Mouse (Mus musculus): ENCODE results near the gene Tagln2. TPM values are rescaled to one million over a fixed set of nuclear protein-coding genes. Genes with fewer than 3 reads are reported as not detected.

Gene Tagln2
- polyA plus RNA-seq (2015; fragmentation: Nextera tagmentation; extraction: Ambion mirVana) = 52.9 and 55.8 TPM in 2 replicates

- peak within 1 kb of the TSS; percentile 35 for H3K27ac ChIP-seq
- H3K4me1 ChIP-seq = peaks cover 51% of the 10 kb centered on the region
- H3K9me3 ChIP-seq (replicated peaks) = no peaks in the 10 kb centered on the region
- peak; percentile 64 for ATAC-seq
- peak within 1 kb of the TSS; percentile 64 for H3K4me2 ChIP-seq
- H3K4me3 ChIP-seq = peak within 1 kb of the TSS; percentile 42
- H3K27me3 ChIP-seq = peaks cover 38% of the 10 kb centered on the region
- peak within 1 kb of the TSS; percentile 63 for H3K9ac ChIP-seq
- H3K36me3 ChIP-seq (ENCODE audit: poor library complexity, severe bottlenecking) = peaks cover 40% of the 10 kb centered on the region
- 2% methylated on average over 30 of the region's 30 CpGs for WGBS
These were observed at the start of gene Tagln2 for GRCm38 (mm10) chr1:172499765-172500441. Gene Tagln2, plus strand, starts transcription at chr1:172500047.

GRCm38 (mm10) chr1:172450226-172450625, 49.6 kb upstream of the Tagln2 start:
- Histone ChIP-seq H3K4me3 (no peak overlapping the region), H3K27me3 (0 out of 2 replicates have a peak, but pooled peaks cover 3% of the 10 kb centered on the region), H3K9ac (no peak overlapping the region), H3K9me3 (replicated peaks) (no peaks in the 10 kb centered on the region), H3K4me1 (no peaks in the 10 kb centered on the region), H3K36me3 (ENCODE audit: poor library complexity, severe bottlenecking) (no peaks in the 10 kb centered on the region), H3K4me2 (no peak overlapping the region), H3K27ac (no peak overlapping the region)
- 25% methylated on average over 2 of the region's 2 CpGs for WGBS
- ATAC-seq = no peak

GRCm38 (mm10) chr1:172450848-172451470, 48.9 kb upstream of the Tagln2 start:
- no peak for ATAC-seq
- no peaks in the 10 kb centered on the region for H3K4me1 ChIP-seq
- no peak overlapping the region for H3K9ac ChIP-seq
- no peak overlapping the region for H3K4me3 ChIP-seq
- H3K27ac ChIP-seq = no peak overlapping the region
- 0 out of 2 replicates have a peak, but pooled peaks cover 3% of the 10 kb centered on the region for H3K27me3 ChIP-seq
- WGBS = 37% methylated on average over 17 of the region's 17 CpGs
- no peak overlapping the region for H3K4me2 ChIP-seq
- H3K9me3 ChIP-seq (replicated peaks) = no peaks in the 10 kb centered on the region
- H3K36me3 ChIP-seq (ENCODE audit: poor library complexity, severe bottlenecking) = no peaks in the 10 kb centered on the region

- no peak overlapping the region for H3K4me2 ChIP-seq
- H3K9ac ChIP-seq = no peak overlapping the region
- no peak for ATAC-seq
- H3K27ac ChIP-seq = no peak overlapping the region
- no peak overlapping the region for H3K4me3 ChIP-seq
- no peaks in the 10 kb centered on the region for H3K4me1 ChIP-seq
- H3K36me3 ChIP-seq (ENCODE audit: poor library complexity, severe bottlenecking) = no peaks in the 10 kb centered on the region
- 0 out of 2 replicates have a peak, but pooled peaks cover 3% of the 10 kb centered on the region for H3K27me3 ChIP-seq
- 84% methylated on average over 2 of the region's 2 CpGs for WGBS
- no peaks in the 10 kb centered on the region for H3K9me3 ChIP-seq (replicated peaks)
These were observed 46.9 kb upstream of the Tagln2 start for GRCm38 (mm10) chr1:172452911-172453310.

- no peaks in the 10 kb centered on the region for H3K36me3 ChIP-seq (ENCODE audit: poor library complexity, severe bottlenecking)
- H3K4me1 ChIP-seq = no peaks in the 10 kb centered on the region
- WGBS = 91% methylated on average over 2 of the region's 2 CpGs
- H3K27me3 ChIP-seq = 0 out of 2 replicates have a peak, but pooled peaks cover 3% of the 10 kb centered on the region
- no peak for ATAC-seq
- no peak overlapping the region for H3K9ac ChIP-seq
- no peak overlapping the region for H3K4me2 ChIP-seq
- H3K27ac ChIP-seq = no peak overlapping the region
- no peaks in the 10 kb centered on the region for H3K9me3 ChIP-seq (replicated peaks)
- no peak overlapping the region for H3K4me3 ChIP-seq
These were observed 46.0 kb upstream of the Tagln2 start for GRCm38 (mm10) chr1:172453810-172454209.

- no peak overlapping the region for H3K4me3 ChIP-seq
- no peak overlapping the region for H3K9ac ChIP-seq
- no peaks in the 10 kb centered on the region for H3K36me3 ChIP-seq (ENCODE audit: poor library complexity, severe bottlenecking)
- H3K4me2 ChIP-seq = no peak overlapping the region
- no peak for ATAC-seq
- WGBS = 12% methylated on average over 4 of the region's 4 CpGs
- no peak overlapping the region for H3K27ac ChIP-seq
- 0 out of 2 replicates have a peak, but pooled peaks cover 3% of the 10 kb centered on the region for H3K27me3 ChIP-seq
- no peaks in the 10 kb centered on the region for H3K9me3 ChIP-seq (replicated peaks)
- no peaks in the 10 kb centered on the region for H3K4me1 ChIP-seq
These were observed 44.4 kb upstream of the Tagln2 start for GRCm38 (mm10) chr1:172455416-172455815.

- 70% methylated on average over 7 of the region's 7 CpGs for WGBS
- Histone ChIP-seq H3K36me3 (ENCODE audit: poor library complexity, severe bottlenecking) (no peaks in the 10 kb centered on the region), H3K27me3 (no peaks in the 10 kb centered on the region), H3K4me3 (no peak overlapping the region), H3K4me2 (no peak overlapping the region), H3K9me3 (replicated peaks) (no peaks in the 10 kb centered on the region), H3K4me1 (no peaks in the 10 kb centered on the region), H3K9ac (no peak overlapping the region), H3K27ac (no peak overlapping the region)
- ATAC-seq = no peak
These were observed 43.7 kb upstream of the Tagln2 start for GRCm38 (mm10) chr1:172456001-172456677.

GRCm38 (mm10) chr1:172457196-172457595, 42.7 kb upstream of the Tagln2 start:
- WGBS = 89% methylated on average over 3 of the region's 3 CpGs
- Histone ChIP-seq H3K9ac (no peak overlapping the region), H3K4me2 (no peak overlapping the region), H3K36me3 (ENCODE audit: poor library complexity, severe bottlenecking) (no peaks in the 10 kb centered on the region), H3K27me3 (no peaks in the 10 kb centered on the region), H3K4me3 (no peak overlapping the region), H3K27ac (no peak overlapping the region), H3K9me3 (replicated peaks) (no peaks in the 10 kb centered on the region), H3K4me1 (no peaks in the 10 kb centered on the region)
- ATAC-seq = no peak

- no peak overlapping the region for H3K9ac ChIP-seq
- no peak for ATAC-seq
- WGBS = 84% methylated on average over 3 of the region's 3 CpGs
- no peaks in the 10 kb centered on the region for H3K9me3 ChIP-seq (replicated peaks)
- H3K36me3 ChIP-seq (ENCODE audit: poor library complexity, severe bottlenecking) = no peaks in the 10 kb centered on the region
- no peak overlapping the region for H3K4me2 ChIP-seq
- H3K27ac ChIP-seq = no peak overlapping the region
- H3K27me3 ChIP-seq = no peaks in the 10 kb centered on the region
- H3K4me1 ChIP-seq = no peaks in the 10 kb centered on the region
- no peak overlapping the region for H3K4me3 ChIP-seq
These were observed 41.8 kb upstream of the Tagln2 start for GRCm38 (mm10) chr1:172458041-172458440.

- Histone ChIP-seq H3K4me2 (no peak overlapping the region), H3K9ac (no peak overlapping the region), H3K36me3 (ENCODE audit: poor library complexity, severe bottlenecking) (no peaks in the 10 kb centered on the region), H3K9me3 (replicated peaks) (no peaks in the 10 kb centered on the region), H3K27ac (no peak overlapping the region), H3K4me3 (no peak overlapping the region), H3K27me3 (no peaks in the 10 kb centered on the region), H3K4me1 (no peaks in the 10 kb centered on the region)
- ATAC-seq = no peak
- WGBS = 76% methylated on average over 2 of the region's 2 CpGs
These were observed 38.2 kb upstream of the Tagln2 start for GRCm38 (mm10) chr1:172461602-172462001.

- no peak overlapping the region for H3K4me3 ChIP-seq
- no peaks in the 10 kb centered on the region for H3K9me3 ChIP-seq (replicated peaks)
- H3K27ac ChIP-seq = no peak overlapping the region
- no peak overlapping the region for H3K4me2 ChIP-seq
- ATAC-seq = no peak
- no peaks in the 10 kb centered on the region for H3K36me3 ChIP-seq (ENCODE audit: poor library complexity, severe bottlenecking)
- no peaks in the 10 kb centered on the region for H3K4me1 ChIP-seq
- H3K9ac ChIP-seq = no peak overlapping the region
- WGBS = 90% methylated on average over 3 of the region's 3 CpGs
- no peaks in the 10 kb centered on the region for H3K27me3 ChIP-seq
These were observed 37.3 kb upstream of the Tagln2 start for GRCm38 (mm10) chr1:172462534-172462933.

Measured in forebrain, embryonic 13.5 days (tissue).